Mouse (Mus musculus) erythroblast, embryonic 14.5 days (primary cell): Measurements from ENCODE around the gene Rtn4r. TPM values are rescaled to one million over a fixed set of nuclear protein-coding genes. Genes with fewer than 3 reads are reported as not detected.

ENCODE experiments used
- H3K27me3 ChIP-seq: 2 replicates; pipeline ENCODE4 v1.6.1; 2012; ENCODE audit warnings: inconsistent platforms; ENCODE audit not compliant: control insufficient read depth
- H3K36me3 ChIP-seq: 2 replicates; pipeline ENCODE4 v1.6.1; 2012; ENCODE audit warnings: mild to moderate bottlenecking, inconsistent platforms; ENCODE audit not compliant: control insufficient read depth
- H3K4me1 ChIP-seq: 2 replicates; pipeline ENCODE4 v1.6.1; 2012; ENCODE audit warnings: inconsistent platforms; ENCODE audit not compliant: control insufficient read depth
- H3K4me3 ChIP-seq: replicated peaks from 2 replicates; pipeline ENCODE3; 2012; ENCODE audit warnings: moderate library complexity, mild to moderate bottlenecking, inconsistent platforms
- H3K9me3 ChIP-seq: 2 replicates; pipeline ENCODE4 v1.6.1; 2012; ENCODE audit warnings: low read length, inconsistent platforms, mixed read lengths; ENCODE audit not compliant: control insufficient read depth
- GATA1 ChIP-seq: IDR thresholded peaks from 2 replicates; pipeline ENCODE4 v1.6.1; 2012; ENCODE audit warnings: low read length, inconsistent platforms, mixed read lengths
- TAL1 ChIP-seq: IDR thresholded peaks from 3 replicates; pipeline ENCODE4 v1.6.1; 2012; ENCODE audit warnings: low read length, inconsistent platforms, mixed read lengths
- polyA plus RNA-seq: library from polyadenylated mRNA; stranded (reverse); fragments of >175 nt; gene quantifications from 2 replicates; pipeline ENCODE4 v1.2.3, GENCODE M21; 2012

Gene Rtn4r
- polyA plus RNA-seq, 1 experiment, result 0.02 TPM

DNA sequence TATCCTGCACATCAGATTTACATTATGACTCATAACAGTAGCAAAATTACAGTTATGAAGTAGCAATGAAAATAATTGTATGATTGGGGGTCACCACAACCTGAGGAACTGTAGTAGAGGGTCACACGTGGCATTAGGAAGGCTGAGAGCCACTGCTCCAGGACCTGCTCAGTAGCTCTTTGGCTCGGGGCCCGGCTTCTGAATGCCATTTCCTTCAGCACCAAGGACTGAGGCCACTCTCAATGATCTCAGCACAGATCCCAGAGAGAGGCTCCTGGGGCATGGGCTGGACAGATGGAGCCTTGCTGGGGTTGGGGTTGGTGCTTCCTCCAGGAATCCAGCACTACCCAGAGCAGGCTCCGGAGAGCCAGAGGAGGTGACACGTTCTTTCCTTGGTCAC is 40.3 kb upstream of the Rtn4r start:
- H3K27me3 ChIP-seq, result peaks cover 32% of the 10 kb centered on the region
- H3K4me3 ChIP-seq, result no peak overlapping the region
- H3K9me3 ChIP-seq, result peaks cover 2% of the 10 kb centered on the region; the same call in 1 of the 2 replicates
- H3K36me3 ChIP-seq, result no peaks in the 10 kb centered on the region
- peaks cover 18% of the 10 kb centered on the region for H3K4me1 ChIP-seq
- no peak for TF ChIP-seq TAL1
- TF ChIP-seq GATA1, result no peak

DNA sequence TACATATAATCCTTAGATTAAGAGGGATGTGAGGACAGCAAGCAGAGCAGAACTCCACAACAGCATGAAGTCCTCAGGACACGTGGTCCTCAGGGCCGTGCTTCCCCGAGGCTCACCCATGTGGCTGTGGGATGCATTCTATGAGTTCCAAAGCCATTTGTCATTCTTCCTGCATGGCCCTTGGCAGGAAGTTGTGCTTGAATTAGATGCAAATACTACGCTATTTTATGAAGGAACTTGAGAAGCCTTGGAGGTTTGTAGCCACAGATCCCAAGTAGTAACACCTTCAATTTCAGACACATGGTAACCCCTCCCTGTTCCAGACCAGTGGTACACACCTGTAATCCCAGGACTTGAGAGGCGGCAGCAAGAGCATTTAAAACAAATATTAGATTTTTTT is 31.1 kb upstream of the Rtn4r start:
- Histone ChIP-seq H3K27me3 (no peaks in the 10 kb centered on the region; the same call in 1 of the 2 replicates), H3K36me3 (no peaks in the 10 kb centered on the region), H3K4me1 (no peaks in the 10 kb centered on the region), H3K9me3 (peaks cover 3% of the 10 kb centered on the region), H3K4me3 (no peak overlapping the region)
- TF ChIP-seq TAL1, result no peak
- TF ChIP-seq GATA1, result no peak

DNA sequence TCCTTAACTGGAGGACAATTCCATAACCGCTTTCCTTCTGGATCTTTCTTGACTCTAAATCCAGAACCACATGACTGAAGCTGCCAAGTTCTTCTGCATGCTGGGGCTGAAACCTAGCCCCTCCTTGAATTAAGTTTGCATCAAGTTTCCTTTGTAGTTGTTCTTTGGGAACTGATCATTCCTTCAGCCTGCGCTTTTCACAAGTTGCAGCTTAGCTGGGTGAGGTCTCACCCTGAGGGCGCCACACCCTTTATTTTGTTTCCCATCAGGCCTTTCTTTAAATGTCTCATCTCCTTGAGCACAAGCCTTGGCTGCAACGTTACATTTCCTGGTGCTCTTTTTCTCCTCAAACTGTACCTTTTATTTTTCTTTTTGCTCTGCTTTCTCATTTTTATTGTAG is 24.6 kb upstream of the Rtn4r start:
- H3K27me3 ChIP-seq, result no peaks in the 10 kb centered on the region
- no peak overlapping the region for H3K4me3 ChIP-seq
- H3K9me3 ChIP-seq, result no peaks in the 10 kb centered on the region
- TF ChIP-seq TAL1, result no peak
- TF ChIP-seq GATA1, result no peak
- no peaks in the 10 kb centered on the region for H3K36me3 ChIP-seq
- no peaks in the 10 kb centered on the region for H3K4me1 ChIP-seq

DNA sequence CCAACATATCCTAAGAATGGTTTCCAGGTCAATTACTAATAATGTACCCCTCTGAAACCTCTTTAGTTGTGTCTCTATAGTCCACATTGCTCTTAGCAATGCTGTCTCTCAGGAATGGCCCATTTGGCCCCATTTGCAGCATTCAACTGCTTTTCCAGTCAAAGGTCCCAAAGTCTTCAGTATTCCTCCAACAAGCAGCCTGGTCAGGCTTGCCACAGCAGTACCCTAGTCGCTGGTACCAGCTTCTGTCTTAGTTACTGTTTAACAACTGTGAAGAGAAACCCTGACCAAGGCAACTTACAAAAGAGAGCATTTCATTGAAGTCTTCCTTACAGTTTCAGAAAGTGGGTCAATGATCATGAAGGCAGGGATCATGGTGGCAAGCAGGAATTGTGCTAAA is 24.1 kb upstream of the Rtn4r start:
- Histone ChIP-seq H3K4me3 (no peak overlapping the region), H3K27me3 (no peaks in the 10 kb centered on the region), H3K4me1 (no peaks in the 10 kb centered on the region), H3K9me3 (no peaks in the 10 kb centered on the region), H3K36me3 (no peaks in the 10 kb centered on the region)
- no peak for TF ChIP-seq GATA1
- no peak for TF ChIP-seq TAL1

DNA sequence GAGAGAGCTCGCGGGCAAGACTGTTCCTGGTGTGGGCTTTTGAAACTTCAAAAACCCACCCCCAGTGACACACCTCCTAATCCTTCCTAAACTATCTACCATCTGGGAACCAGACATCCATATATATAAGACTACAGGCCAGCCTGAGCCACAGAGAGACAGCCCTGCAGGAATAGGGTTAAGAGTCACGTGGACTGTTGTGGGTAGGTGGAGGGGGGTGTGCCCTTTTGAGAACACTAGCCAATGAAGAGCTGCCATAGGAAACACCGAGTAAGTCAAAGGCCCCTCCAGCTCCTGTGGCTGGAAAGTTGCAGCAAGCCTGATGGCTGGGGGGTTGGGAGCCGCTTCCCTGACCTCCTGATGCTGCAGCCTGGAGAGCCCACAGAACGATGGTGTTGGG is 23.6 kb upstream of the Rtn4r start:
- Histone ChIP-seq H3K27me3 (no peaks in the 10 kb centered on the region), H3K9me3 (no peaks in the 10 kb centered on the region), H3K36me3 (no peaks in the 10 kb centered on the region), H3K4me3 (no peak overlapping the region), H3K4me1 (no peaks in the 10 kb centered on the region)
- no peak for TF ChIP-seq TAL1
- TF ChIP-seq GATA1, result no peak

DNA sequence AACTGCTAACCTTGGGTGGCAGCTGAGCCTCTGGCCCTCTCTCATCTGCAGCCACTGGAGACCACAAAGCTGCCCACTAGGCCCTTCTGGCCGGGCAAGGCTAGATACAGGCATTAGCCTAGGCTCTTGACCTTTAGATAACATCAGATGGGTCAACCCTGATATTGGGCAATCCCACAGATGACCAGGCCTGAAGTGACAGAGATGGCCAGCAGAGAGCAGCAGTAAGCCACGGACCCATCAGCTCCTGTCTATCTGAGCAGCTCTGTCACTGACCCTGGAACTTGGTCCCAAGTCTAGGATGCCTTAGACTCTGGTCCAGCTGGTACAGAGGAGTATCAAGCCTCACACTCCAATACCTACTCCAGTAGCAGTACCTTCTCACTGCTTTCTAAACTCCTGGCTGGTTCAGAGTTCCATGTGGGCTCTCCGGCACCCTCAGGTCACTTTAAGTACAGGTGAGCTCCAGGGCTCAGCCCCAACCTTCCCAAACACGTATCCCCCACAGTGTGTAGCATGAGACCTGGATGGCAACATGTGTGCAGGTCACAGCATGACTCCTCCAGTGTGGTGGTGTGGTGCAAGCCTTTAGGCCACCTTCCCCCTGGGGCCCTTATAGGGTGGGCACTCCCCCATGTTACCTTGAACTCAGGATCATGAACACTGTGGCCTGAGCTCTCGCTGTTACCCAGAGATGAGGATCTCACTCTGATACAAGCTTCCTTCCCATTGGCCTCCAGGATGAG is 19.0 kb upstream of the Rtn4r start:
- H3K27me3 ChIP-seq, result no peaks in the 10 kb centered on the region
- H3K4me1 ChIP-seq, result no peaks in the 10 kb centered on the region
- H3K36me3 ChIP-seq, result no peaks in the 10 kb centered on the region
- peaks cover 21% of the 10 kb centered on the region for H3K9me3 ChIP-seq
- no peak overlapping the region for H3K4me3 ChIP-seq
- TF ChIP-seq GATA1 (no peak), TAL1 (no peak)

DNA sequence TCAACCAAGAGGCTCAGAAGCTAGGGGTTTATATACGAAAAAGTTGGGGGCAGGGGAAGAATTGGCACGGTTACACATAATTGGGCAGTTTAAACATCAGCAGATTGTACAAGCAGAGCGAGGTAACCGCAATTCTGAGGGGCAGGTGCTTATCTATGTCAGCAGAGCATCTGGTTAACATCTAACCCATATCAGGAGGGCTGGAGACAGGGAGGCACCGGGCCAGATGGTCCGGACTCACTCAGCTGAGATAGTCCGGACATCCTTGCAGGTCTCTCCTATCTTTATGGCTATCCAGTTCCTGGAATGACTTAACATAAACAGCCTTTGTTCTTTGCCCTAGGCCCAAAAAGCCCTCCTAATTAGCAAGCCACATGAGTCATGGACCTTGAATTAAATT is 16.4 kb upstream of the Rtn4r start:
- Histone ChIP-seq H3K27me3 (no peaks in the 10 kb centered on the region), H3K4me1 (no peaks in the 10 kb centered on the region), H3K4me3 (no peak overlapping the region), H3K9me3 (peaks cover 21% of the 10 kb centered on the region), H3K36me3 (no peaks in the 10 kb centered on the region)
- no peak for TF ChIP-seq TAL1
- TF ChIP-seq GATA1, result no peak

DNA sequence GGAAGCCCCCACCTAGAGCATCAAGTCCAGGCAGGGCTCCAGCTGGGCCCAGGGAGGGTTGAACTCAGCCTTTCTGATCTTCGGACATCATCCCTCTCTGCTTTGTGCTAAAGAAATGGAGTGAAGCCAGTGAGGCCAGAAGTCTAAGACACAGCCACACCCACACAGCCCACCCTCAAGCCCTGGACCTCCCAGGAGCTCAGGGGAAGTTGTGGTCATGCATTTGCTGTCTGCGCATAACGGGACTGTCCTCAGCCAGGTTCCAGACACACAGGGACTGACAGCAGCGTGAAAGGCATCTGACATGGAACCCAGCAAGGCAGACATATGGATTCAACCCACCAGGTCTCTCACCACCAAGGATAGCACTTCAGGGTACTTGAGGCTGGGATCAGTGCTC is 11.0 kb upstream of the Rtn4r start:
- H3K9me3 ChIP-seq, result peaks cover 5% of the 10 kb centered on the region
- H3K27me3 ChIP-seq, result no peaks in the 10 kb centered on the region
- TF ChIP-seq TAL1 (no peak), GATA1 (no peak)
- H3K36me3 ChIP-seq, result no peaks in the 10 kb centered on the region
- H3K4me1 ChIP-seq, result no peaks in the 10 kb centered on the region
- no peak overlapping the region for H3K4me3 ChIP-seq

DNA sequence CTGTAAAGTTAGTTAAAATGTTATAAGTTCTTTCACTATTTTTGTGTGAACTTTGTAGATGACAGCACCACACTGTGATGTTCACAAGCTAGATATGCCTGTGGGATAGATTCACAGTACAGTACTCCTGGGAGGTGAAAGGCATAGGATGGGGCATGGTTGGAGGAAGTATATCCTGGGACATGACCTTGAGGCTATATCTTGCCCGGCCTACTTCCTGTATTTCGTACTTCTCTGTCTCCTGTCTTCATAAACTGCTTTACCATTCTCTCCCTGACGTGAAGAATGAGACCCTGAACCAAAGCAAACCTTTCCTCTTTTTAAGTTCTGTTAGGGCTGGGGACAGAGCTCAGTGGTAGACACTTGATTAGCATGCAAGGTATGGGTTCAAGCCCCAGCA is 9.2 kb upstream of the Rtn4r start:
- Histone ChIP-seq H3K4me3 (no peak overlapping the region), H3K36me3 (no peaks in the 10 kb centered on the region), H3K9me3 (no peaks in the 10 kb centered on the region), H3K27me3 (no peaks in the 10 kb centered on the region), H3K4me1 (no peaks in the 10 kb centered on the region)
- TF ChIP-seq GATA1, result no peak
- no peak for TF ChIP-seq TAL1

DNA sequence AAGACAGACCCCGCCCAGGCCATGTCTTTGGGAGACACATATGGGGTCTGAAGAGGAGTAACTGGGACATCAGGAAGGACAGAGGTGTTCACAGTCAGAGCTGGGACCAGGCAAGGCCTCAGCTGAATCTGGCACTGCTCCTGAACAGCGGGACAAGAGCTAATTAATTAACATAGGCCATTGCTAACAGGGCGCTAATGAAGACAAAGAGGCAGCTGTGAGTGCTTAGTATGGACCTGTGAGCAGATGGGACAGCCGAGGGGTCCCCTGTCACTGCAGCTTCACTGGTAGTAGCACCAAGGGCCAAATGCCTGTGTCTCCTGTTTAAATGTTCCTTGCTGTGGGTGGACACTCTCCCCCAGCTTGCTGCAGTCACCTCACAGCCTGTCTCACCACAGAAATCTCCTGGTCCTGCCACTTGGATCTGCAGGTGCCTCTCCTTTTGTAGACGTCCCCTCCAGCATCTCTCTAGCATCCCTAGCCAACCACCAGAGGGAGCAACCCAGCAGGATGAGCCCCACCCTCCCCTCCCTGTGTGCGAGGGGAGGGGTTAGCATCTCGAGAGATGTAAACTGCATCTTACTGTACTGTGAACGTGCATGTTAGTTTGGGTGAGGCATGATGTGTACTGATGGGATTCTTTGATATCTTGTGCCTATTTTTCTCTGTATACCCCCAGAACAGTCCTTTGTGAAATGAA is 8.3 kb upstream of the Rtn4r start:
- TF ChIP-seq TAL1, result no peak
- no peaks in the 10 kb centered on the region for H3K4me1 ChIP-seq
- H3K27me3 ChIP-seq, result no peaks in the 10 kb centered on the region
- H3K4me3 ChIP-seq, result no peak overlapping the region
- no peaks in the 10 kb centered on the region for H3K36me3 ChIP-seq
- no peaks in the 10 kb centered on the region for H3K9me3 ChIP-seq
